Mouse (Mus musculus): ENCODE results near the gene Gap43. TPM values are rescaled to one million over a fixed set of nuclear protein-coding genes. Genes with fewer than 3 reads are reported as not detected.
"Not testable (repeated sequence)": the region's sequence is repeated elsewhere in the genome, so short reads cannot be mapped to it uniquely, and the experiment has no call there.

Gap43 gene
- total RNA-seq (2021), result 100 to 1,000 TPM; 198 to 210 TPM
- long read RNA-seq, experiment 1, transcript Gap43-201 (3 exons, 1,420 nt), result major isoform, 100 of 107 reads
- long read RNA-seq, experiment 1, partial matches to known transcripts, result 1 of 107 reads
- long read RNA-seq, experiment 1, other reads (novel, unspliced or antisense), result 6 of 107 reads
- long read RNA-seq, experiment 2, transcript Gap43-201 (3 exons, 1,420 nt), result major isoform, 158 of 169 reads
- long read RNA-seq, experiment 2, partial matches to known transcripts, result 5 of 169 reads
- long read RNA-seq, experiment 2, other reads (novel, unspliced or antisense), result 4 of 169 reads

DNA sequence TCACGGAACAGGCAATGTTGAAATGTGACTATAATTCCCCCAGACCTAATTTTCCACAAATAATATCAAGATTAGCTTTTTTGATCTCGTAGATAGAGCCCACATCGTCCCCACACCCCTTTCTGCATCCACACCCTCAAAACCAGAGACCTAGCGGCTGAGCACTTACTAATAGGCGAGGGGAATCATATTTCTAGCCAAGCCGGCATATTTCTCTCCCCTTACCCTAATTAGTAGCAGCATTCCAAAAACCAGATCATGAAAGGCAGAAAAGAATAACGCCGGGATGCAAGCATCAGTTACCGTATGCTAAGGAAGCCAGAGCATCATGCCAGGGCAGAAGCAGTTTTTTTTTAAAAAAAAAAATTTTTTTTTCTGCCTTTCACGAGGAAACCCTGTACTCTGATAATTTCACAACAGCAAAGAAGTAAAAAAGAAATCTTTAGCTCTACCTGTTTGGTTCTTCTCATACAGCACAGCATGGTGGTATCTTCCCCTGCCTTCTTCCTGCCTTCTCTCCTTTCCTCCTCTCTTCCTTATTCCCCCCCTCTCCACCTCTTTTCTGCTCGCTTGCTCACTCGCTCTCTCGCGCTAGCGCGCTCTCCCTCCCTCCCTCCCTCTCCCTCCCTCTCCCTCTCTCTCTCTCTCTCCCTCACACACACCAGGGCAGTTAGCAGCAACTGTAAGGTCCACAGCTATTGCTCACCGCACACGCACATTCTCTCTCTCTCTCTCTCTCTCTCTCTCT is at the start of gene Gap43:
Gene Gap43, minus strand, starts transcription at position 631 of the 748 bp plus-strand sequence.
- DNase-seq (ENCODE audit: low spot score in 2 of 2), result no peak
- H3K4me3 ChIP-seq, result peak within 1 kb of the TSS; percentile 60
- no peak for TF ChIP-seq CTCF (conservative IDR thresholded peaks at IDR 0.05)
- H3K27ac ChIP-seq, result peak within 1 kb of the TSS; percentile 73

DNA sequence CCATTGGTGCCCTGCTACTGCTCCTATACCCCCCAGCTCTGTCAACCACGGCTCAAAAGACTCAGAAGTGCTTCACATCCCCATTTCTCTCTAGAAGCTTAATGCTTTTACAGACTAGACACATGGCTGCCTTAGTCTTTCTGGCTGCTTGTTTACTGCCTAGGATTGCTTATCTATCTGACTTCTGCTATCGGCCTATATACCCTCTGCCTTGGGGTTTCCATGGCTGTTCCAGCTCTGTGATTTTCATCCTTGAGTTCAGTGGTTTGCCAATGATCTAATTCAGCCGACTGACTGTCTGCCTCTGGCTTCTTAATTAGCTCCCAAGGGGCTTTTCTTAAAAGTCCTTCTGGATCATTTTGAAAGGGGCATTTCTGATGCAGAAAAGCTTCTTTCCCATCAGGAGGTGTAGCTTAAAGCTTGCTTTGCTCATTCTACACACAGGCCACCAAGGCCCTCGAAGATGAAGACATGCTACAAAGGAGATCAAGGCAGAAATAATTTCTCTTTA is 40.9 kb upstream of the Gap43 start:
- Histone ChIP-seq H3K4me3 (no peak overlapping the region), H3K27ac (no peak overlapping the region)
- DNase-seq (ENCODE audit: low spot score in 2 of 2), result no peak
- TF ChIP-seq CTCF (conservative IDR thresholded peaks at IDR 0.05), result no peak

DNA sequence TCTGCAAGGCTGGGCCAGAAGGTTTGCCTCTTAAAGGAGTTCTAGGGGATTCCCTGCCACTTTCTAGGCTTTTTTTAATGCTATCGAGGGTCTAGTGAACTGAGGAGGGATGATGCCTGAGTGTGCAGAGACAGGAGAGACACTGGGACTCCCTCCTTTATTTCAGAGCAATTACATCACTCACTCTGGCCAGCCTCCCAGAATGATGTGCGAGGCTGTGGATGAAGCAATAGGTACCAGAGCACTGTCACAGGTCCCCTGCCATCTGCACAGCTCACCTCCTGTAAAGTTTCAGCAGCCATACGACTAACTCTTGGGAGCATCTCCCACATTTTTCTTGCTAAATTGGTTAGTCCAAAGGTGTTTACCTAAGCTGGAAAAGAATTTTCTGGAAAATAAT is 40.2 kb upstream of the Gap43 start:
- peak in 1 of 2 experiments; percentile 12 for DNase-seq (ENCODE audit: low spot score in 2 of 2)
- no peak overlapping the region for H3K27ac ChIP-seq
- no peak overlapping the region for H3K4me3 ChIP-seq
- no peak for TF ChIP-seq CTCF (conservative IDR thresholded peaks at IDR 0.05)

DNA sequence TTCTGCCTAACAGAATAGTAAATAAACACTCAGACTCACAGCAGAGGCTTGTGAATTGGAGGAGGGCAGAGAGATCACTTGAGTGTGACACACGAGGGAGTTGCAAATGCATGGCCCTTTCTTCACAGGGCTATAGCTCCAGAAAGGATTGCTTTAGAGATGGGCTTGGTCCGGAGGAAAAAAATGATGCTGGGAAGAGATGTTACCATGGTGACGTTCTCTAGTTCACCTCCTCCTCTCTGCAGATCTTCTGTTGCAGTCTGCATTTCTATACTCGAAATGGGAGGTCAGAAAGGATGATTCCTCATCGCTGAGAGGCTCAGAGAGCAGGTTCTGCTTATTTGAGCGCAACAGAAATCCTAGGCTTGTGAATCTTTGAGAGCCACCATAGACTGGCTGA is 29.7 kb upstream of the Gap43 start:
- no peak overlapping the region for H3K4me3 ChIP-seq
- H3K27ac ChIP-seq, result peak overlapping the region; percentile 62; the same call in 1 of the 2 replicates
- peak; percentile 12 to 34 for DNase-seq (ENCODE audit: low spot score in 2 of 2)
- no peak for TF ChIP-seq CTCF (conservative IDR thresholded peaks at IDR 0.05)

DNA sequence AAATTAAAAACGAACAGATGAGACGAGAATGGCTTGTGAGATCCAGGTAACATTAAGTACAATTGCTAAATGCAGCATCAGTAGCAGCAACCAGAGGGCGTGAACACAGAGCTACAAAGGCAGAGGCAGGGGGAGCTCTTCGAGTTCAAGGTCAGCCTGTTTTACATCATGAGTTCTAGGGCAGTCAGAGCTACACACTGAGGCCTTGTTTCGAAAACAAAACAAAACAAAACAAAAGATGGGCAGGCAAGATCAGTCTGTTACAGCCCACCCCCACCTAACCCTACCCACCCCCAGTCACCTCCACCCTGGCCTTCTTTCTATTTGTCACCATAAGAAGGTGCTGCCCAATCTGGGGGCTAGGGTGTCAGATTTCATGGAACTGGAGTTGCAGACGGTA is 28.9 kb upstream of the Gap43 start:
- no peak for TF ChIP-seq CTCF (conservative IDR thresholded peaks at IDR 0.05)
- H3K27ac ChIP-seq, result no peak overlapping the region
- no peak for DNase-seq (ENCODE audit: low spot score in 2 of 2)
- no peak overlapping the region for H3K4me3 ChIP-seq

DNA sequence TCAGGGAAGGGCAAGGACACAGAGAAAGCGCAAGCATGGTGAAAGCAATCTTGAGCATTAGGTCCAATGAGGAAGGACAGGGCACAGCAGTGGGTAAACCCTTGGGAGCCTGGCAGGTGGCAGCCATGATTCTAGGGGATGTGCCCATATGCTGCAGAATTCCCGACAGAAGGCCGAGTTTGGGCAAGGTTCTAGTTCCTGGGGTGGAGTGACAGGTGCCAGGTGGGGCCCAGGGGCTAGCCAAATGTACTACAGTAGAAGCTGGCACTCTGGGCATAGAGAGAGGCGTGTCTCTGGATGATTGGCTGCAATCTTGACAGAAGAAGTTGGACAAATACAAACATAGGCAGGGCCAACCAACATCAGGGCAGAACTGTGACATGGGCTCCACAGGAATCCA is 19.6 kb upstream of the Gap43 start:
- H3K4me3 ChIP-seq, result no peak overlapping the region
- TF ChIP-seq CTCF (conservative IDR thresholded peaks at IDR 0.05), result no peak
- DNase-seq (ENCODE audit: low spot score in 2 of 2), result no peak
- H3K27ac ChIP-seq, result no peak overlapping the region

DNA sequence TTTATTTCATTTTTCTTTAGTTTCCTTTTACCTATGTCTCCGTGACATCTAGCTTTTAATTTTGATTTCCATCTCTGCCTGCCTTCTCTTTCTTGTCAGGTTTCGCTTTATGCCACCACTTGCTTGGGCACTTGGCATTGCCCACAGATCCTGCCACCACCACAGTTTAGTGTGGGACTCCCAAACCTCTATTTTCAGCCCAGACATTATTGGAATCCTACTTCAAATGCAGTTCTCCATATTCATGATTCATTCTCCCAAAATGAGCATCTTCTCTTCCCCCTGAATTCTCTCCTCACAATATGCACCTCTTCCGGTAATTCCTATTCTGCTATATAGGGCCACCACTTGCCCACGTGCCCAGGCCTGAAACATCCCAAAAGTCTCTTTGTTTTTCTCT is 17.6 kb upstream of the Gap43 start:
- no peak for TF ChIP-seq CTCF (conservative IDR thresholded peaks at IDR 0.05)
- no peak overlapping the region for H3K4me3 ChIP-seq
- no peak overlapping the region for H3K27ac ChIP-seq
- DNase-seq (ENCODE audit: low spot score in 2 of 2), result no peak

DNA sequence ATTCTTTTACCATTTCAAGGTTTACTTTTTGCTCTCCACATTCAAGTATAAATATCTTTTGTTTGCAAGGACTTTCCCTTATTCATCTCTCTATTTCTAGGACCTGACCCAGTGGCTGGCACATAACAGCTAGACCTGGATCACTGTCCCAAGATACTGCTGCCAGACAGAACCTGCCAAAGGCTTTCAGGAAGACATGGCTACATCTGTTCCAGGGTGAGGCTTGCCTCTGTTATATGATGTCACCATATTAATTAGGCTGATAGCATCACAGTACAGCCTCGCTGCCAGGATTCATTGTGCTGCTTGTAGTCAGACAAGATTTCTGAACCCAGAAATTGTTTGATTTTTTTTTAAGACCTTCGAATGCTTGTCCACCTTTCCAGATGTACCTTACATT is 9.6 kb upstream of the Gap43 start:
- Histone ChIP-seq H3K27ac (no peak overlapping the region), H3K4me3 (no peak overlapping the region)
- TF ChIP-seq CTCF (conservative IDR thresholded peaks at IDR 0.05), result no peak
- no peak for DNase-seq (ENCODE audit: low spot score in 2 of 2)

DNA sequence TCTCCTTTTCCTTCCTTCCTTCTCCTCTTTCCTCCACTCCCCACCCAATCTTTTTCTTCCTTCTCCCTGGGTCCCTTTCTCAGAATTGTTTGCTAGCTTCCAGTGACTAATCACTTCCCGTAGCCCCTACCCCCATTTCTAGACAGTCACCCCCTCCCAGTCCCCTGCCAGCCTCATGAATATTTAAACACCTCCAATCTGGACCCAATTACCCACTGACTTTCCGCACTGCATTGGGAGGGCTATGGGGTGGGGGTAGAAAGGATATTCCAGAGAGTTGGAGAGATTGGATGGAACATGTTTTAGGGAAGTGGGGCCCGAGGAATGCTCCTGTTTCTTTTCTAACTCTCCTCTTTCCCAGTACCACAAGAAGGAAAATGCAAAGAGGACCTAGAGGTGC is 414 bp upstream of the Gap43 start:
- not testable (repeated sequence) for DNase-seq (ENCODE audit: low spot score in 2 of 2); H3K4me3 ChIP-seq; H3K27ac ChIP-seq

GRCm38 (mm10) chr16:42339512-42339911 is 939 bp downstream of the Gap43 start:
- TF ChIP-seq CTCF (conservative IDR thresholded peaks at IDR 0.05), result no peak
- no peak for DNase-seq (ENCODE audit: low spot score in 2 of 2)
- H3K27ac ChIP-seq, result peak overlapping the region; percentile 73

DNA sequence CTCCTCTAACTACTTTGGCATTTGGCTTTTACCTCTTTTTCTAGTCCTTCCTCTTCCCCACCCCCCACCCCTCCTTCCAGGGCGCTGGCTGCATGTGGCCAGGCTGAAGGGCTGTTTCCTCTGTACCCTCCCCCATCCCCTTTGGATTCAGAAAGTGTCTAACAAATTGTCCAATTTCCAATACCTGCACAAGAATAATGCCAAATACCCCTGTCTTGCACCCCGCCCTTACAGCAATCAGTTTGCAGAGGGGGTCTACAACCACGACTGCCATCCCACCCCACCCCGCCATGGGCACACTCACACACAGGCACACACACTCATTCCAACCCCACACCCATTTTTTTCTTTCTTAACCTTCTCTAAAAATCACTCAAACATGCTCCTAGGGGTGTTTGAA is 1.5 kb downstream of the Gap43 start:
- no peak for TF ChIP-seq CTCF (conservative IDR thresholded peaks at IDR 0.05)
- Histone ChIP-seq H3K4me3 (peak overlapping the region; percentile 60), H3K27ac (peak overlapping the region; percentile 73; the same call in 1 of the 2 replicates)
- DNase-seq (ENCODE audit: low spot score in 2 of 2), result no peak

More at GRCm38 (mm10) chr16:42339512-42339911, 939 bp downstream of the Gap43 start:
- H3K4me3 ChIP-seq, result peak overlapping the region; percentile 60

DNA sequence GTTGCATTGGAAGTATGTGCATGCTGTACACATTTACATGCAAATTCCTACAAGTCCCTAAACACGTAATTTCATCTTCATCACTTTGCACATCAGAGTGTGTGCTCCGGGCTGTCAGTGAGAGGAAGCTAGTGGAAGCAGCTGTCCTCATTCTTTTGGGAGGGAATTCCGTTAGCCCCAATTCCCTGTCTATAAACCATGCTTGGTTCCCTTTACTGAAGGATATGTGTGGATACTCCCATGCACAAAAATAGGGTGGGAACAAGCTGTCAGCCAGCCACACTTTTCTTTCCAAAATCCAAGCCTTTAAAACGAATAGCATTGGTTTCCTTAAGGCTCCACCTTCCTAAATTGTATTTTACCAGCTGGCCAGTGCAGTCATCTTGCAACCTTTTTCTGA is 2.1 kb downstream of the Gap43 start:
- Histone ChIP-seq H3K4me3 (peak overlapping the region; percentile 60), H3K27ac (peak overlapping the region; percentile 73; the same call in 1 of the 2 replicates)
- DNase-seq (ENCODE audit: low spot score in 2 of 2), result no peak
- TF ChIP-seq CTCF (conservative IDR thresholded peaks at IDR 0.05), result no peak

DNA sequence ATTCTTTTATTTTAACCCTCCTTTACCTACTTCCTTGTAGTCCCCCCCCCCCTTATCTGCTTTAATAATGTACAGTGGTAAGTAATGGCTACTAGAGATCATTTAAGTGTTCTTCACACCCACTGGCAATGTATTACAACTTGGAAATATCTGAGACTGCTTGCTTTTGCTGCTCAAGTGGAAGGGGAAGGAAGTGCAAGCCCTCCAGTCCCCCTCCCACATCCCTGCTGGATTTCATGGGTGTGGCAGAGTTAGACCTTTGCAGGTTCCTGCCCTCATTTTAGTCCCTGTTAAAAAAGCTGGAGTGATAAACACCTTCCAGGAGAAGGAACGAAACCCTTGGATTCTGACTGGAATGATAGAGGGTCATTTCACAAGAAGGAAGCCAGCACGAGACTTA is 2.8 kb downstream of the Gap43 start:
- H3K27ac ChIP-seq, result no peak overlapping the region
- H3K4me3 ChIP-seq, result 0 out of 2 replicates have a peak overlapping the region, but pooled peaks have one; percentile 60
- no peak for DNase-seq (ENCODE audit: low spot score in 2 of 2)
- no peak for TF ChIP-seq CTCF (conservative IDR thresholded peaks at IDR 0.05)
